Mouse (Mus musculus): ENCODE data around the gene Gsto1. TPM values are rescaled to one million over a fixed set of nuclear protein-coding genes. Genes with fewer than 3 reads are reported as not detected.

The Gsto1 gene
- total RNA-seq, 2 experiments from 2014 or later: 106 to 117 TPM

DNA sequence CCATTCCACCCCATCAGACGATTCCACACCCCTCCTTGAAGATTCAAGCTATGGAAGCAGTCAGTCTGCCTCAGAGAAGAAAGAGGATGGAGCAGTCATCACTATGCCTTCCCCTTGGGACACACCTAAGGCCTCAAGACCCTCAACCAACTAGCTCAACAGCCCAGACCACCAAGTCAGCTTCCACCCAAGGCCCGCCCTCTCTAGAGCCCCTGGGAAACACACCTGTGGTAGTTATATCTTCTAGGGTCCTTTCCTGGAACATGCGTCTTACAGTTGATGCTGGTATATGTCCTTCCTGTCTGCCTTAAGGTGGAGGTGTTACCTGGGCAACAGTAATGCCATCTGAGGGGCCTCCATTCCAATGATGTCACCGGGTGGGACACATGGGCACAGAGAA is 59.4 kb downstream of the Gsto1 start:
- no peak for DNase-seq

More for the DNA sequence above, 59.4 kb downstream of the Gsto1 start:
- intact Hi-C loops (cut with DNase I): no loop called here

Other genes starting within 250 kb of the Gsto1 start
- gene Col17a1, start 162.9 kb upstream of the Gsto1 start, total RNA-seq (2021): under 1 TPM; 0.05 to 0.07 TPM
- gene Sfr1, start 123.3 kb upstream of the Gsto1 start, total RNA-seq (2021): 10 to 100 TPM; 68.4 to 72.4 TPM
- 1 to 10 TPM; 1.8 to 2.6 TPM for gene Gsto2, start 10.6 kb downstream of the Gsto1 start, total RNA-seq (2021)
- gene Cfap43, start 64.3 kb downstream of the Gsto1 start, total RNA-seq (2021): under 1 TPM in 1 of 2 experiments, not detected in 1; 0.24 TPM
- gene Itprip, start 64.3 kb downstream of the Gsto1 start, total RNA-seq (2021): 10 to 100 TPM; 11.1 to 13.3 TPM
- gene Cfap58, start 82.7 kb downstream of the Gsto1 start, total RNA-seq (2021): 1 to 10 TPM; 2.7 to 2.8 TPM